Mouse (Mus musculus) spleen, postnatal 14 days (tissue): ENCODE data around the gene Mras.

Source experiments
- DNase-seq, 2 experiments: peaks; one replicate each; pipeline ENCODE4 v3.0.0; 2021 to 2022; ENCODE audit warnings: low spot score in 2 of 2

The Mras gene

GRCm38 (mm10) chr9:99437031-99437764 is at the start of gene Mras:
Gene Mras, minus strand, starts transcription at chr9:99437381.
- DNase-seq, result no peak

- DNase-seq, result no peak
Measured at GRCm38 (mm10) chr9:99485144-99485543, 48.0 kb upstream of the Mras start.

GRCm38 (mm10) chr9:99484632-99485031 is 47.5 kb upstream of the Mras start:
- no peak for DNase-seq

GRCm38 (mm10) chr9:99483191-99483590 is 46.0 kb upstream of the Mras start:
- no peak for DNase-seq

GRCm38 (mm10) chr9:99480764-99481163 is 43.6 kb upstream of the Mras start:
- DNase-seq, result no peak

GRCm38 (mm10) chr9:99479181-99479711 is 42.1 kb upstream of the Mras start:
- no peak for DNase-seq

GRCm38 (mm10) chr9:99471334-99471733 is 34.2 kb upstream of the Mras start:
- no peak for DNase-seq

GRCm38 (mm10) chr9:99470347-99471092 is 33.3 kb upstream of the Mras start:
- no peak for DNase-seq

- DNase-seq, result no peak
Measured at GRCm38 (mm10) chr9:99469681-99470273, 32.6 kb upstream of the Mras start.

GRCm38 (mm10) chr9:99468572-99468971 is 31.4 kb upstream of the Mras start:
- no peak for DNase-seq

GRCm38 (mm10) chr9:99464876-99465275 is 27.7 kb upstream of the Mras start:
- no peak for DNase-seq

GRCm38 (mm10) chr9:99459730-99460129 is 22.5 kb upstream of the Mras start:
- no peak for DNase-seq

GRCm38 (mm10) chr9:99458529-99459208 is 21.5 kb upstream of the Mras start:
- peak; percentile 23 to 51 for DNase-seq

GRCm38 (mm10) chr9:99454211-99454610 is 17.0 kb upstream of the Mras start:
- DNase-seq, result no peak

- no peak for DNase-seq
Measured at GRCm38 (mm10) chr9:99451161-99451560, 14.0 kb upstream of the Mras start, which contains the start of gene Nme9. Gene Nme9, plus strand, starts transcription at chr9:99451475.

- no peak for DNase-seq
Measured at GRCm38 (mm10) chr9:99449886-99450647, 12.9 kb upstream of the Mras start.

GRCm38 (mm10) chr9:99447323-99447722 is 10.1 kb upstream of the Mras start:
- no peak for DNase-seq

GRCm38 (mm10) chr9:99446259-99446658 is 9.1 kb upstream of the Mras start:
- no peak for DNase-seq

- DNase-seq, result no peak
Measured at GRCm38 (mm10) chr9:99444590-99445178, 7.5 kb upstream of the Mras start.

- no peak for DNase-seq
Measured at GRCm38 (mm10) chr9:99441647-99442433, 4.7 kb upstream of the Mras start.
